Mouse (Mus musculus): Measurements from ENCODE around the gene Abcc8. TPM values are rescaled to one million over a fixed set of nuclear protein-coding genes. Genes with fewer than 3 reads are reported as not detected.

Gene Abcc8
- polyA plus RNA-seq (2012; rRNA removed; ENCODE audit: low replicate concordance), result 0.27 and 1.5 TPM in 2 replicates

DNA sequence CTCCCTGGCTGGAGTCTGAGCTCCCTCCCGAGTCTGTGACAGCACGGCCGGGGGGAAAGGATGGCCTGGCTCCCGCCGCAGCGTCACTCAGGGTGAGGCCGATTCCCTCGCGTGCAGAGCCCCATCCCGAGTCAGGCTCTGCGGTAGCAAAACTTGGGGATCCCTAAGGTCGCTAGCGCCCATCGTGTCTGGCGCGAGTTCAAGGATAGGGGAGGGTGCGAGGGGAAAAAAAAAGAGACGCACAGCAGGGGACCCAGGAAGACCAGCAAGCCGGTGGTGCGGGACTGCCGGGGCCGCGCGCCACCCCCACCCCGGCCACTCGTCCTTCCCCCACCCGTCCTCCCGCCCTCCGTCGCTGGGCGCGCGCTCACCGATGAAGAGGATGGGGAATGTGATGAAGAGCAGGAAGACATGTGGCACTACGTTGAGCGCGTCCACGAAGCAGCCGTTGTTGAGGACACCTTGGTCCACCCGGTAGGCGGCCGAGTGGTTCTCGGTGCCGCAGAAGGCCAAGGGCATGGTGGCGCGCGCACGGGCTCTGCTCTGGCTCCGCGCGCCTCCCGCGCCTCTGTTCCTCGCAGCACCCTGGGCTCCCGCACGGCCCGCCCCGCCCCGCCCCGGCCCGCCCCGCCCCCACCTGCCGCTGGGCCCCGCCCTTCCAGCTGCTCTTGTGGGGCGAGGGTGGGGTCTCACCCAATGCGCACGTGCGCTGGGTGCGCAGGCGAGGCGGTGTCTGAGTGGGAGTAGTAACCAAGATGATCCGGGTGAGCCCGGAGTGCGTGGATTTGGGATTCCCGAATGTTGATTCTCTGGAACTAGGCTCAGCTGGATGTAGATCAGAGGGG, at the start of gene Abcc8:
TSS of gene Abcc8 (minus strand) at position 603 of the 845 bp plus-strand sequence.

GRCm38 (mm10) chr7:46100563-46100962, 79.3 kb downstream of the Abcc8 start, which contains the start of gene Kcnj11:
Gene Kcnj11, minus strand, starts transcription at chr7:46100764.

Other genes with a start within 250 kb of the Abcc8 start
- gene Abcc6, start 149.7 kb downstream of the Abcc8 start, polyA plus RNA-seq (2012; rRNA removed; ENCODE audit: low replicate concordance), result 0.23 and 0.82 TPM in 2 replicates
- gene Nomo1, start 146.3 kb downstream of the Abcc8 start, polyA plus RNA-seq (2012; rRNA removed; ENCODE audit: low replicate concordance), result 64.3 and 77.7 TPM in 2 replicates
- 0.24 and 0.47 TPM in 2 replicates for gene Kcnj11, start 79.3 kb downstream of the Abcc8 start, polyA plus RNA-seq (2012; rRNA removed; ENCODE audit: low replicate concordance)
- gene Ush1c, start 58.5 kb upstream of the Abcc8 start, polyA plus RNA-seq (2012; rRNA removed; ENCODE audit: low replicate concordance), result not detected in 2 replicates
- gene Otog, start 61.0 kb upstream of the Abcc8 start, polyA plus RNA-seq (2012; rRNA removed; ENCODE audit: low replicate concordance), result not detected in 2 replicates
- 0.06 TPM in 1 of 2 replicates, not detected in the other for gene Myod1, start 196.4 kb upstream of the Abcc8 start, polyA plus RNA-seq (2012; rRNA removed; ENCODE audit: low replicate concordance)
- 0.04 and 0.33 TPM in 2 replicates for gene Kcnc1, start 216.5 kb upstream of the Abcc8 start, polyA plus RNA-seq (2012; rRNA removed; ENCODE audit: low replicate concordance)

Measured in subcutaneous adipose tissue, adult 2 months (tissue).